Mouse (Mus musculus): ENCODE measurements around the gene Gm44503.

The Gm44503 gene

DNA sequence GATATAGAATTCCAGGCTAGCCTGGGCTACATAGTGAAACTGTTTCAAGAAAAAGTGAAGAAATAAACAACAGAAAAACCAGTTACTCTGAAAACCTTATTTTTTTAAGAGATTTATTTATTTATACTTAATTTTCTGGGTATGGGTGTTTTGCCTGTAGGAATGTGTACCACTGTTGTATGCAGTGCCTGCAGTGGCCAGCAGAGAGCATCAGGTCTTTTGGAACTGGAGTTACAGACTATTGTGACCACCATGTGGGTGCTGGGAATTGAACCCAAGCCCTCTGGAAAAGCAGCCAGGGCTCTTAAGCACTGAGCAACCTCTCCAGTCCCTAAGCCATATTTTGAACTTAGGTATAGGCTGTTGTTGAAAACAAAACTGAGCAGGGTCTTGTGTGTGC is 14.3 kb downstream of the Gm44503 start:
- no peak for DNase-seq (ENCODE audit: low spot score in 2 of 2)

- DNase-seq (ENCODE audit: low spot score in 2 of 2): no peak
Measured at GRCm38 (mm10) chr9:72974734-72975133, 16.1 kb downstream of the Gm44503 start.

DNA sequence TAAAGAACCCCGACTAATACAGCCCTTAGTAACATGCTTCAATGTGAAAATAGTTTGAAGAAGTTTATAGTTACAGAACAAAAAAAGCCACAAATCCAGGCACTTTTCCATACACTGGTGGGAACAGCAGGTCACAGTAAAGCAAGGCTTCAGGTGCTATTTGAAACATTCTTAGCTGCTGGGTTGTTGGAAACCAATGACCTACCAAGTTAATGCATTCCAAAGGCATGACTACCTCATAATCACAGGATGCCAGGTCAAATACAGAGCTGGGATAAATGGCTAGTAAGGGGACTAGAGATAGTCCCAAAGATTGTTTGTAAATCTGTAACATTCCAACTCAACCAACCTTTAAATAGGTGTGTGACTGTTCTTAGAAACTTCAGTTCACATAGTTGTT is 16.6 kb downstream of the Gm44503 start:
- DNase-seq (ENCODE audit: low spot score in 2 of 2): no peak

DNA sequence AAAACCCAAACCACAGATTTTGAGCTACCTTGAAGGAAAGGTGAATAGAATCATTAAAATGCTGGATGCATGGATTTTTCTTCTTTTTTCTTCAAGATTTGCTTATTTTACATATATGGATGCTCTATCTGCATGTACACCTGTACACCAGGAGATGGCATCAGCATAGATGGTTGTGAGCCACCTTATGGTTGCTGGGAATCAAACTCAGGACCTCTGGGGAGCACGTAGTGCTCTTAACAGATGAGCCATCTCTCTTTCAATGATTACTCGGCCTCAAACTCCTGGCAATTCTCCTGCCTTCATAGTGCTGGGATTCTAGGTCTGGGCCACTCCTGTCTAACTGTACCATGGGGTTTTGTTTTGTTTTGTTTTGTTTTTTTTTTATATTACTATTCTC is 24.4 kb downstream of the Gm44503 start:
- DNase-seq (ENCODE audit: low spot score in 2 of 2): no peak

DNA sequence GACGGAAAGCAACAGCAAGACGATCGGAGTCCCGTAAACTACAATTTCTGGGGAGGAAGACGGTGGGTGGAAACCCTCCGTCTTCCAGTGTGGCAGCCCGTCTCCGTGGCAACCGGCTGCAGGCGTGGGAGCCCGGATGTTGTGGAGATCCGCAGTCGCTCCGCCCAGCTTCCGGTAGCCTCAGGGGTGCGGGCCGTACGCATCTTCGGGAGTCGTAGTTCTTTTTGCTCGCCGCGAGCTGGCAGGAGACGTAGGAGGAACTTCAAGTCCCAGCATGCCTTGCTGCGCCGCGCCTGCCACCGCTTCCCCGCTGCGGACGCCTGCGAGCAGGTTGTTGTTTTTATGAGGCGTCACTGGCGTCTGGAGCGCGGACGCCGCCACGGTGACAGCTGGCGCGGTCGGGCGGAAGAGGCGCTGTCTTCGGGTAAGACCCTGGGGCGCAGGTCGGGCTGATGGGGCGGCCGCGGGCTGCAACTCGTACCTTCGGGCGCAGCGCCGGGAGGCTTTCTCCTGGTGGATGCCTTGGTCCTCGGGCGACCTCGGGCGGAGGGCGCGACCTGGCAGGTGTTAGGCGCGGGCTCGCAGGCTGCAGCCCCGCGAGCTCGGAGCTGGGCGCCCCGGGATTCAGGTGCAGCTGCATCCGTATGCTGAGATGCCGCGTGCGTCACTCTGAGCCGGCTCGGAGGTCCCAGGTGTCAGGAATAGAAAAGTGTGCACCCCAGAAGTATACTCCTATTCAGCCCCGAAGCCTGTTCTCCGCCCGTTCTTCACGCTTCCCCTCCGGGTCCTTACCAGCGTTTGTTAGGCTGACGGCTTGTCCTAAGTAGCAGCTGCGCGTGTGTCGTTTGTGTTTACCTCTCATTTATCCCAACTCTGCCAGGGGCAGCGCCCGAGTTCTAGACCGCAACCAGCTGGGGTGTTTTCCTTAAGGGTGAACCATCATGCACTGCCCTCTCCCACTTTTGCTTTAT is 26.9 kb downstream of the Gm44503 start, which contains the start of the genes Ccpg1os and Ccpg1:
Gene Ccpg1os (minus strand): TSS at position 133 of the 971 bp plus-strand sequence.
Gene Ccpg1 (plus strand): TSS at position 180 of the 971 bp plus-strand sequence.
- peak; percentile 89 to 95 for DNase-seq (ENCODE audit: low spot score in 2 of 2)

GRCm38 (mm10) chr9:72987703-72988102 is 29.1 kb downstream of the Gm44503 start:
- DNase-seq (ENCODE audit: low spot score in 2 of 2): no peak

- no peak for DNase-seq (ENCODE audit: low spot score in 2 of 2)
Measured at GRCm38 (mm10) chr9:72988706-72989105, 30.1 kb downstream of the Gm44503 start.

- no peak for DNase-seq (ENCODE audit: low spot score in 2 of 2)
Measured at GRCm38 (mm10) chr9:72991420-72991819, 32.8 kb downstream of the Gm44503 start.

- DNase-seq (ENCODE audit: low spot score in 2 of 2): no peak
Measured at GRCm38 (mm10) chr9:72992576-72992975, 33.9 kb downstream of the Gm44503 start.

DNA sequence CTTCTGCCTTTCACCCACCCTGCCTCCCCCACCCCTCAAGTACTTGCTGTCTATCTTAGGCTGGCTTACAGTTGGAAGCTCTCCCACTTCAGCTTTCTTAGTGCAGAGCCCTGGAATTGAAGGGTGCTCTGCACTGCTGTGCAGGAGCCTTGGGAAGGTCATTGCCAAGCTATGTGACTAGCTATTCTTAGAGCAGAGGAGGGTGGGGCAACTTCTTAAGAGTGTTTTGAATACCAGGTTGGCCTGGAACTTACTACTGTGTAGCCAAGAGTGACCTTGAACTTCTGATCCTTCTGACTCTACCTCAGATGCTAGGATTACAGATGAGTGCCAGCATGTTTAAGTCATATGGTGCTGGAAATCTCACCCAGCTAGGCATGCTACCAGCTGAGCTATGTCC is 37.5 kb downstream of the Gm44503 start:
- DNase-seq (ENCODE audit: low spot score in 2 of 2): no peak

- no peak for DNase-seq (ENCODE audit: low spot score in 2 of 2)
Measured at GRCm38 (mm10) chr9:72996806-72997205, 38.2 kb downstream of the Gm44503 start.

GRCm38 (mm10) chr9:73000487-73000886 is 41.8 kb downstream of the Gm44503 start:
- DNase-seq (ENCODE audit: low spot score in 2 of 2): no peak

- DNase-seq (ENCODE audit: low spot score in 2 of 2): no peak
Measured at GRCm38 (mm10) chr9:73001314-73002011, 42.8 kb downstream of the Gm44503 start.

GRCm38 (mm10) chr9:73002177-73002576 is 43.5 kb downstream of the Gm44503 start:
- no peak for DNase-seq (ENCODE audit: low spot score in 2 of 2)

DNA sequence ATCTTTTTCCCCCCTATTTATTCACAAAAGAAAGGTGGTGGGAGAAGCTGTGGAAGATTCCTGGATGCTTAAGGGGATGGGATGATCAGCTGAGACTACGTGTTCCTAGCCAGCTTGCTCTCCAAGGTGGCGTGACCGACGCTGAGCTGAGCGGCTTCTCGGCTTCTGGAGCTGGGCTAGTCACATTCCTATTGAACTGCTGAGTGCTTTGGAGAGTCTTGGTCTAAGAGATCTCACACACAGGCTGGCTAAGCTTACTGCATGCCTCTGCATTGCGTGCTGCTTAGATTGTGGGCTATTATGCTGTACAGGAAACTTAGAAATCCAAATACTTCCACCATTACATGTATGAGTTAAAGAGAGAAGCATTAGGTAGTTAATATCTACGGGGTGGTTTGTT is 45.4 kb downstream of the Gm44503 start:
- no peak for DNase-seq (ENCODE audit: low spot score in 2 of 2)

- DNase-seq (ENCODE audit: low spot score in 2 of 2): no peak
Measured at GRCm38 (mm10) chr9:73005106-73005505, 46.5 kb downstream of the Gm44503 start.

- DNase-seq (ENCODE audit: low spot score in 2 of 2): no peak
Measured at GRCm38 (mm10) chr9:73006175-73006574, 47.5 kb downstream of the Gm44503 start.

- DNase-seq (ENCODE audit: low spot score in 2 of 2): no peak
Measured at GRCm38 (mm10) chr9:73008384-73008783, 49.7 kb downstream of the Gm44503 start.

DNA sequence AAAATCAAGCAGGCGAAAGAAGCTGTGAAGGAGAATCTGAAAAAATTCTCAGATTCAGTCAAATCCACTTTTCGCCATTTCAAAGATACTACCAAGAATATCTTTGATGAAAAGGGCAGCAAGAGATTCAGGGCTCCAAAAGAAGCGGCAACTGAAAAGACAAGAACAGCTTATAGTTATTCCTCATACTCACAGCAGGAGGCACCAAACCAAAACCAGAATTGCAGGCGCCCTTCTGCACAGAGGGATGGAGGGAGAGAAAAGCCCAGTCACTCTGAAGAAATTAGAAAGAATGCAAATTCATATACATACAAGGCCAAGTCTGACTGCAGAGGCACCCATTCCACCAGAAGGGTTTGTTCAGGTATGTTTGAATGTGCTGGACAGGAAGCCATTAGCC is 54.0 kb downstream of the Gm44503 start:
- no peak for DNase-seq (ENCODE audit: low spot score in 2 of 2)

DNA sequence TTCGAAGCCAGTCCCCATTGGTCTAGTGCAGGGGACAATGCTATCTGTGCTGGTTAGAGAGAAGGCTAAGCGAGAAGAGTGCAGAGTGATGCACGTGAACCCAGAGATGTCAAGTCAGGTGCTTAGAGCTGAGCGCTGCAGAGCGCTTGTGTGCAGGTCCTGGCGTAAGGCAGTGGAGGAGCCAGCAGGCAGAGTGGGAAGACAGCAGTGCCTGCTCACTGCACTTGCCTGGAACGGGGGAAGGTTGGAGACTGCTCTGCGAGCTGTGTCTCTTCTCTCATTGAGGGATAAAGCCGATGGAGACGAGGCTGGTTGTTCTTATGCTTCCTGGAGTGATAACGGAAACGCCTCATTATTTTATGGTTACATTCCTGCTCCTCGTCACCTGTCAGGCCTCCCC is 56.1 kb downstream of the Gm44503 start:
- DNase-seq (ENCODE audit: low spot score in 2 of 2): no peak

DNA sequence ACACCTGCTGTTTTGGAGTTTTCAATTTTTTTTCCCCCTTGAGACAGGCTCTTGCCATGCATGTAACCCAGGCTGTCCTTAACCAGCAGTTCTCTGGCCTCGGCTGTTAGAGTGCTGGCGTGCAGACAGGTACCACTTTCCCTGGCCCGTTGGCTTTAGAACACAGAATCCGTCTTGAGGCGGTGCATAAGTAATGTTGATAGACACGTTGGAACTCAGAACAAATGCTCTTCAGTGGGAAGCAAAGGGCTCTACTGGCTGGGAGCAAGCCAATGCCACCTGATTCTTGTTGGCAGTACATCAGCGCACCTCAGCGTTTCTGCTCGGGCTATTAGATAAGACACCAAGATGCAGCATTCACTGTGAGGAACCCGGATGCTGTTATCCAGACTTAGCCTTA is 61.2 kb downstream of the Gm44503 start:
- DNase-seq (ENCODE audit: low spot score in 2 of 2): no peak

DNA sequence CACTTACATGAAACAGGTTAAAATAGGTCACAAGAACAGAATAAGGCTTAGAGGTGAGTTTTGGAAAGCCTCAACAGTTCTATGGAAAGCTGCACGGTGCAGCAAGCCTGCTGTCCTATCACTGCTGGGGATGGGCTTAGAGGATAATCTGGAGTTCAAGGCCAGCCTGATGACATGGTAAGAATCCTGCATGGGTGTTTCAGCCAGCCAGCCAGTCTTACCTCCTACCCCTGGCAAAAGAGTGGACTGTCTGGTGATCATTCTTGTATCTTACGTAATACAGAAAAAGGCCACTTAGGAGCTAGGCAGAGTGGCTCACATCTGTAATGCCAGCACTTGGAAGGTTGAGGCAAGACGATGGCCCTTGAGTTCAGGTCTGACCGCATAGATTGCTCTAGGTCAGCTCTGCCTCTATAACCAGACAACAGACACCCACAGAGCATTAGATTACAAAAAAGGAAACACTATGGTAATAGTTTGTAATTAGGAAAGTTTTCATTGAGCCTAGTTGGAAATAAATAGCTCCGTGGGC is 62.0 kb downstream of the Gm44503 start:
- no peak for DNase-seq (ENCODE audit: low spot score in 2 of 2)
